Mouse (Mus musculus) T-helper 17 cell (primary cell): ENCODE data around the gene Hcn2.

Experiments
- in situ Hi-C, 2 experiments: fragments of 300-600 bp; cut with MboI, MseI; formaldehyde crosslinking; loops; 1 replicate in 1 of 2; 2 replicates in 1 of 2; pipeline ENCODE4 v1.15.1; 2025; ENCODE audit warnings: high pct_unique_total_duplicates in 2 of 2

Hcn2 gene

GRCm38 (mm10) chr10:79767372-79768244 is 51.2 kb downstream of the Hcn2 start:
- in situ Hi-C loops = no loop called here

- in situ Hi-C loops = no loop called here
These were observed 52.0 kb downstream of the Hcn2 start for GRCm38 (mm10) chr10:79768400-79768799.

GRCm38 (mm10) chr10:79769329-79769728 is 52.9 kb downstream of the Hcn2 start:
- in situ Hi-C loops = no loop called here

GRCm38 (mm10) chr10:79772320-79772719 is 55.9 kb downstream of the Hcn2 start:
- in situ Hi-C loops = no loop called here

GRCm38 (mm10) chr10:79773208-79773607 is 56.8 kb downstream of the Hcn2 start:
- in situ Hi-C loops = no loop called here

GRCm38 (mm10) chr10:79774486-79775279 is 58.2 kb downstream of the Hcn2 start:
- in situ Hi-C loops = loop anchor here in 1 of 2 experiments (5.0 kb wide), 1 partner anchor 77 kb away; no protein-coding TSS in a partner anchor

GRCm38 (mm10) chr10:79777103-79777531 is 60.7 kb downstream of the Hcn2 start, which contains the start of gene Fstl3:
TSS of gene Fstl3 (plus strand) at chr10:79777272.
- in situ Hi-C loops = loop anchor here in 1 of 2 experiments (5.0 kb wide), 1 partner anchor 80 kb away; no protein-coding TSS in a partner anchor

GRCm38 (mm10) chr10:79778006-79778405 is 61.6 kb downstream of the Hcn2 start:
- in situ Hi-C loops = loop anchor here in 1 of 2 experiments (5.0 kb wide), 1 partner anchor 81 kb away; no protein-coding TSS in a partner anchor

- in situ Hi-C loops = loop anchor here in 1 of 2 experiments (5.0 kb wide), 1 partner anchor 82 kb away; no protein-coding TSS in a partner anchor
These were observed 62.8 kb downstream of the Hcn2 start for GRCm38 (mm10) chr10:79779193-79779592.

- in situ Hi-C loops = loop anchor here in 1 of 2 experiments (5.0 kb wide), 1 partner anchor 83 kb away; no protein-coding TSS in a partner anchor
These were observed 63.6 kb downstream of the Hcn2 start for GRCm38 (mm10) chr10:79779784-79780663.

- in situ Hi-C loops = no loop called here
These were observed 64.2 kb downstream of the Hcn2 start for GRCm38 (mm10) chr10:79780664-79781015.

GRCm38 (mm10) chr10:79781139-79781538 is 64.7 kb downstream of the Hcn2 start:
- in situ Hi-C loops = no loop called here

- in situ Hi-C loops = no loop called here
These were observed 65.5 kb downstream of the Hcn2 start for GRCm38 (mm10) chr10:79781956-79782355.

- in situ Hi-C loops = no loop called here
These were observed 66.6 kb downstream of the Hcn2 start for GRCm38 (mm10) chr10:79783050-79783449.

- in situ Hi-C loops = no loop called here
These were observed 67.7 kb downstream of the Hcn2 start for GRCm38 (mm10) chr10:79783920-79784800.
